Mouse (Mus musculus) olfactory bulb, adult 2 months (tissue): ENCODE measurements around the gene Serpina3f. TPM values are rescaled to one million over a fixed set of nuclear protein-coding genes. Genes with fewer than 3 reads are reported as not detected.
"Not testable (repeated sequence)": the region's sequence is repeated elsewhere in the genome, so short reads cannot be mapped to it uniquely, and the experiment has no call there.

ENCODE experiments used
- H3K27ac ChIP-seq: fragments of 200-500 bp; 2 replicates; pipeline ENCODE4 v1.5.1; 2012; ENCODE audit warnings: low read depth, low read length; ENCODE audit not compliant: insufficient read depth
- H3K4me1 ChIP-seq: fragments of 200-500 bp; 2 replicates; pipeline ENCODE4 v1.6.1; 2012; ENCODE audit warnings: low read length; ENCODE audit not compliant: control insufficient read depth, insufficient read depth
- H3K4me3 ChIP-seq: fragments of 200-500 bp; 2 replicates; pipeline ENCODE4 v1.5.1; 2012; ENCODE audit warnings: mild to moderate bottlenecking, low read depth, low read length, moderate library complexity; ENCODE audit not compliant: insufficient read depth
- CTCF ChIP-seq: fragments of 200-500 bp; IDR thresholded peaks from 2 replicates; pipeline ENCODE4 v1.5.1; 2012; ENCODE audit warnings: low read depth, mild to moderate bottlenecking, low read length, moderate library complexity; ENCODE audit not compliant: insufficient read depth
- POLR2A ChIP-seq: fragments of 200-500 bp; IDR thresholded peaks from 2 replicates; pipeline ENCODE4 v1.6.1; 2012; ENCODE audit warnings: mild to moderate bottlenecking, low read depth, low read length, moderate library complexity; ENCODE audit not compliant: insufficient read depth
- WGBS: fragments of 180-500 bp; shearing (Covaris S2); methylation state at CpG from one replicate; pipeline ENCODE4 v1.1.7; 2018; 5-methylcytosine and 5-hydroxymethylcytosine counted together
- polyA plus RNA-seq: library from polyadenylated mRNA; stranded (reverse); fragments of >200 nt; gene quantifications from 2 replicates; pipeline ENCODE4 v1.2.4, GENCODE M21; 2012; ENCODE audit warnings: low replicate concordance; ENCODE audit not compliant: missing spikeins, insufficient read depth, insufficient read length

Gene Serpina3f
- polyA plus RNA-seq, 1 experiment, result not detected

GRCm38 (mm10) chr12:104209802-104210201 is 4.5 kb upstream of the Serpina3f start:
- Histone ChIP-seq H3K27ac (no peak overlapping the region), H3K4me3 (no peak overlapping the region), H3K4me1 (no peaks in the 10 kb centered on the region)
- WGBS, result 98% methylated on average over 2 of the region's 2 CpGs
- TF ChIP-seq CTCF (no peak), POLR2A (no peak)

GRCm38 (mm10) chr12:104213689-104214444 is 477 bp upstream of the Serpina3f start:
- WGBS, result 74% methylated on average over 2 of the region's 2 CpGs
- no peak overlapping the region for H3K27ac ChIP-seq
- TF ChIP-seq POLR2A (no peak), CTCF (no peak)
- no peaks in the 10 kb centered on the region for H3K4me1 ChIP-seq
- no peak overlapping the region for H3K4me3 ChIP-seq

GRCm38 (mm10) chr12:104215249-104215648 is 905 bp downstream of the Serpina3f start:
- Histone ChIP-seq H3K27ac (no peak overlapping the region), H3K4me3 (no peak overlapping the region), H3K4me1 (no peaks in the 10 kb centered on the region)
- 93% methylated on average over 1 of the region's 1 CpGs for WGBS
- TF ChIP-seq POLR2A (no peak), CTCF (no peak)

- WGBS, result 90% methylated on average over 1 of the region's 1 CpGs
- H3K4me3 ChIP-seq, result no peak overlapping the region
- H3K4me1 ChIP-seq, result no peaks in the 10 kb centered on the region
- no peak overlapping the region for H3K27ac ChIP-seq
- TF ChIP-seq POLR2A (no peak), CTCF (no peak)
Observed at GRCm38 (mm10) chr12:104221616-104222015, 7.3 kb downstream of the Serpina3f start.

- Histone ChIP-seq H3K27ac (no peak overlapping the region), H3K4me1 (no peaks in the 10 kb centered on the region), H3K4me3 (no peak overlapping the region)
- no peak for TF ChIP-seq POLR2A
- no peak for TF ChIP-seq CTCF
- 84% methylated on average over 1 of the region's 1 CpGs for WGBS
Observed at GRCm38 (mm10) chr12:104223690-104224089, 9.3 kb downstream of the Serpina3f start.

GRCm38 (mm10) chr12:104224598-104225300 is 10.4 kb downstream of the Serpina3f start:
- no peaks in the 10 kb centered on the region for H3K4me1 ChIP-seq
- no peak for TF ChIP-seq CTCF
- TF ChIP-seq POLR2A, result no peak
- H3K27ac ChIP-seq, result no peak overlapping the region
- 69% methylated on average over 7 of the region's 7 CpGs for WGBS
- no peak overlapping the region for H3K4me3 ChIP-seq

- no peaks in the 10 kb centered on the region for H3K4me1 ChIP-seq
- H3K4me3 ChIP-seq, result no peak overlapping the region
- no peak overlapping the region for H3K27ac ChIP-seq
- 77% methylated on average over 2 of the region's 2 CpGs for WGBS
- TF ChIP-seq POLR2A, result no peak
- TF ChIP-seq CTCF, result no peak
Observed at GRCm38 (mm10) chr12:104230762-104231161, 16.4 kb downstream of the Serpina3f start.

- TF ChIP-seq POLR2A, result no peak
- no peak for TF ChIP-seq CTCF
- Histone ChIP-seq H3K4me3 (no peak within 1 kb of the TSS), H3K27ac (no peak within 1 kb of the TSS), H3K4me1 (peaks cover 2% of the 10 kb centered on the region; the same call in 1 of the 2 replicates)
- WGBS, result 74% methylated on average over 5 of the region's 5 CpGs
Observed at GRCm38 (mm10) chr12:104235915-104236314, 21.6 kb downstream of the Serpina3f start, which contains the start of gene Serpina3g. Gene Serpina3g, plus strand, starts transcription at chr12:104236245.

- whole genome bisulfite sequencing, result 90% methylated on average over 1 of the region's 1 CpGs
- H3K4me1 ChIP-seq, H3K27ac ChIP-seq, H3K4me3 ChIP-seq: not testable (repeated sequence)
Observed at GRCm38 (mm10) chr12:104238048-104238447, 23.7 kb downstream of the Serpina3f start.
